Mouse (Mus musculus): ENCODE results near the gene Bcan. TPM values are rescaled to one million over a fixed set of nuclear protein-coding genes. Genes with fewer than 3 reads are reported as not detected.

Gene Bcan
- polyA plus RNA-seq (2012; rRNA removed), result 41.0 and 47.3 TPM in 2 replicates

GRCm38 (mm10) chr3:88000181-88000580 is at the start of gene Bcan:
Gene Bcan (minus strand): TSS chr3:88000230.

GRCm38 (mm10) chr3:88042661-88043421 is 42.8 kb upstream of the Bcan start, which contains the start of gene Gpatch4:
Gene Gpatch4 (plus strand): TSS chr3:88043108.

GRCm38 (mm10) chr3:88027434-88028186 is 27.6 kb upstream of the Bcan start, which contains the start of gene Hapln2:
Gene Hapln2 (minus strand): TSS chr3:88027583.

DNA sequence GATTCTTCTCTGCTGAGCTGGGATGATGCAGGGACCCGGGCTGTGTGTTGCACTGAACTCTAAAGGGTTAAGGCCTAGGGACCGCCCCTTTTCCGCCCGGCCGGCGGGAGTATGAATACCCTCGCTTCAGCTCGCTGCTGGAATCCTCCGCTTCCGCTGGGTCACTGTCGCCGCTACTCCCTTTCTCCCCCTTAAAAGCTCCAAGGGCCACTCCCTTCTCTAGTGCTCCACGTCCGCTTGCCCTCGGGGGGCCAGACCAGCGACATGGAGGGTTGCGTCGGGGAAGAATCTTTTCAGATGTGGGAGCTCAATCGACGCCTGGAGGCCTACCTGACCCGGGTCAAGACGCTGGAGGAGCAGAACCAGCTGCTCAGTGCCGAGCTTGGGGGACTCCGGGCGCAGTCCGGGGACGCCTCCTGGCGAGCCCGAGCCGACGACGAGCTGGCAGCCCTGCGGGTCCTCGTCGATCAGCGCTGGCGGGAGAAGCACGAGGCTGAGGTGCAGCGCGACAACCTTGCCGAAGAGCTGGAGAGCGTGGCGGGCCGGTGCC is 29.0 kb downstream of the Bcan start, which contains the start of gene Nes:
Nes (plus strand) TSS at position 140 of the 550 bp plus-strand sequence.

GRCm38 (mm10) chr3:87948378-87949265 is 51.4 kb downstream of the Bcan start, which contains the start of gene Crabp2:
Gene Crabp2 (plus strand): TSS chr3:87948666.

Other genes with a start within 250 kb of the Bcan start
- 4.4 and 5.1 TPM in 2 replicates for gene Ntrk1, start 205.1 kb downstream of the Bcan start, polyA plus RNA-seq (2012; rRNA removed)
- gene Insrr, start 203.3 kb downstream of the Bcan start, polyA plus RNA-seq (2012; rRNA removed), result 0.51 and 0.78 TPM in 2 replicates
- gene Pear1, start 175.9 kb downstream of the Bcan start, polyA plus RNA-seq (2012; rRNA removed), result 123 and 134 TPM in 2 replicates
- gene Sh2d2a, start 153.5 kb downstream of the Bcan start, polyA plus RNA-seq (2012; rRNA removed), result 0.92 and 1.1 TPM in 2 replicates
- gene Prcc, start 114.6 kb downstream of the Bcan start, polyA plus RNA-seq (2012; rRNA removed), result 37.4 and 39.5 TPM in 2 replicates
- 75.4 and 79.0 TPM in 2 replicates for gene Hdgf, start 93.9 kb downstream of the Bcan start, polyA plus RNA-seq (2012; rRNA removed)
- 17.9 and 22.9 TPM in 2 replicates for gene Mrpl24, start 80.7 kb downstream of the Bcan start, polyA plus RNA-seq (2012; rRNA removed)
- gene Isg20l2, start 69.9 kb downstream of the Bcan start, polyA plus RNA-seq (2012; rRNA removed), result 17.2 and 19.6 TPM in 2 replicates
- 54.9 and 58.7 TPM in 2 replicates for gene Rrnad1, start 69.5 kb downstream of the Bcan start, polyA plus RNA-seq (2012; rRNA removed)
- 12.1 and 24.3 TPM in 2 replicates for gene Crabp2, start 51.6 kb downstream of the Bcan start, polyA plus RNA-seq (2012; rRNA removed)
- 6.6 and 11.3 TPM in 2 replicates for gene Nes, start 29.2 kb downstream of the Bcan start, polyA plus RNA-seq (2012; rRNA removed)
- 0.12 and 1.2 TPM in 2 replicates for gene Hapln2, start 27.4 kb upstream of the Bcan start, polyA plus RNA-seq (2012; rRNA removed)
- gene Gpatch4, start 42.9 kb upstream of the Bcan start, polyA plus RNA-seq (2012; rRNA removed), result 9.4 and 11.5 TPM in 2 replicates
- gene Naxe, start 58.3 kb upstream of the Bcan start, polyA plus RNA-seq (2012; rRNA removed), result 72.2 and 92.5 TPM in 2 replicates
- not detected in 2 replicates for gene Ttc24, start 78.1 kb upstream of the Bcan start, polyA plus RNA-seq (2012; rRNA removed)
- 13.1 and 15.0 TPM in 2 replicates for gene Iqgap3, start 81.7 kb upstream of the Bcan start, polyA plus RNA-seq (2012; rRNA removed)
- 96.5 and 141 TPM in 2 replicates for gene Mef2d, start 142.1 kb upstream of the Bcan start, polyA plus RNA-seq (2012; rRNA removed)